Mouse (Mus musculus): ENCODE data around the gene Slc5a10. TPM values are rescaled to one million over a fixed set of nuclear protein-coding genes. Genes with fewer than 3 reads are reported as not detected.

The Slc5a10 gene
- not detected in 2 replicates for total RNA-seq (2023)

DNA sequence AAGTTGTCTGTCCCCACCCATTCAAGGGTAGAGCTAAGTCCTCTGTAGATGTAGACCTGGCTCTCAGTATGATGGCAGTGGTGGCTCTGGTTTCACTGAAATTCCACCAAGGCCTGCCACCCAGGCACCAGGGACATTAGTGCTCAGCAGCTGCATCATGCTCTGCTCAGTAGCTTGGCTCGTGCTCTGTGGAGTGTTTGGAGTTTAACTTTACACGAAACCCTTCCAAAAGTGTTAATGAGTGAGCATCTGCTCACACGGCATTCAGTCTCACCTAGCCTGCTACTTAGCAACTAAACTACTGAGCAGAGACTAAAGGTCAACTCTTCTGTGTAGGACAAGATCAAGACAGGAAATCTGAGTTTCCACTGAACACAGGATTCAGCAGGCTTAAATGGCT is at the start of gene Slc5a10:
Gene Slc5a10 (minus strand): TSS at position 191 of the 400 bp plus-strand sequence.

DNA sequence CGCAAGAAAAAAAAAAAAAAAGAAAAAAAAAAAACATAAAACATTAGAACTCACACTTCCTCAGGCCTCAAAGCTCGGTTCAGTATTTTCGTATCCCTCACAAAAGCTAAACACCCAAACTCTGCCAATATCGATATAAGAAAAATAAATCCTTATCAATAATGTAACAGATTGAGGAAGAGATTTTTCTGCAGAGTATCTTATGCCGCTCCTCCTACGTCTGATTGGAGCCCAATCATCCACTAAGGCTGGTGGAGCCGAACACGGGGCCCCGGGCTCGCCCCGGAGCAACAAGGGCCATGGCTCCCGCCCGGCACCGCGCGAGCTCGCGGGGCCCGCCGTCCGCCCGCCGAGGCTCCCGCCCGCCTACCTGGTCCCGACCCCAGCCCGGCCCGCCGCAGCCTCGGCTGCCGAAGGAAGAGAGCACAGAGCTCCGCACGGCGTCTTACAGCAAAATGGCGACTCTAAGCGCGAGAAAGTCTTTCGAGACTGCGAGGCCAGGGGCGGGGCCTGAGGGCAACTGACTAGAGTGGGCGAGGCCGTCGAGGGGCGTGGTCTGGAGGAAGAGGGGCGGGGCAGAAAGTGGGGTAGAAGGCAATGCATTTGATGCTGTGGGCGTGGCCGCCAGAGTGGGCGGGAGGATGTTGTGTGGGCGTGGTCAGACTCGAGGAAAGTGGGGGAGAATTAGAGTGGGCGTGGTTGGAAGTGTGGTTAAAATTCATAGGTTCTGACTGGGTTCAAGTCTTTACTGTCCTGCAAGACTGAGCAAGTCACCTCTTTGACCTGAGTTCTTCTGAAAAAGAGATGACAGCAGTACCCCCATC is 41.2 kb upstream of the Slc5a10 start, which contains the start of gene Prpsap2:
Gene Prpsap2 (minus strand): TSS at position 505 of the 824 bp plus-strand sequence.

DNA sequence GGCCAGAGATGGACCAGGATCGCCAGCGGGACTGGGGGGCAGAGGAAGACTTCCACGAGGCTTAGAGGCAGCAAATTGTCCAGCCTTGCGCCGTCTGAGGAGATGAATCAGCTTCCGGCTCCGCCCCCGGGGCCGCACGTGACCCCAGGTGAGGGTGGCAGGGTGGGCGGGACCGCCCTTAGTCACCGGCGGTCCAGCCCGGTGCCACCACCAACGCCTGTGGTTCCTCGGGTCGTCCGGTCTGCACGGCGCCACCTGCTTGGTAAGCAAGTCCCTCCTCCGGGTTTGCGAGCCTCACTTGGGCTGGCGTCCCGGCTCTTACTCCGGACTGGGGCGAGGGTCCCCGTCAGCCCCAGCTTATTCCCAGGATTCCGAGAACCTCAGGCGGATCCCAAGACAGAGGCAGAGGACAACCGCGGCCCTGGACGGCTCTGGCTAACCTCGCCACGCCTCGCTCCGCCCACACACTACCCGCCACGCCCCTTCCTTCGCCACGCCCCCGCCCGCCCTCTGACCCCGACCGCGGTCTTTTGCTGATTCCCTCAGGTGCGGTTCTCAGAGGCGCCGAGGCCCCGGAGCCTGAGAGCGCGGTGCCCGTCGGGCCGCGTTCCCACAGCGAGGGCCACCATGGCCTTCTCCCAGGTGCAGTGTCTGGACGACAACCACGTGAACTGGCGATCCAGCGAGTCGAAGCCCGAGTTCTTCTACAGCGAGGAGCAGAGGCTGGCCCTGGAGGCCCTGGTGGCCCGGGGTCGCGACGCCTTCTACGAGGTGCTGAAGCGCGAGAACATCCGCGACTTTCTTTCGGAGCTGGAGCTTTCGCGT is 36.5 kb downstream of the Slc5a10 start, which contains the start of gene Fam83g:
Gene Fam83g (plus strand): TSS at position 185 of the 825 bp plus-strand sequence.

DNA sequence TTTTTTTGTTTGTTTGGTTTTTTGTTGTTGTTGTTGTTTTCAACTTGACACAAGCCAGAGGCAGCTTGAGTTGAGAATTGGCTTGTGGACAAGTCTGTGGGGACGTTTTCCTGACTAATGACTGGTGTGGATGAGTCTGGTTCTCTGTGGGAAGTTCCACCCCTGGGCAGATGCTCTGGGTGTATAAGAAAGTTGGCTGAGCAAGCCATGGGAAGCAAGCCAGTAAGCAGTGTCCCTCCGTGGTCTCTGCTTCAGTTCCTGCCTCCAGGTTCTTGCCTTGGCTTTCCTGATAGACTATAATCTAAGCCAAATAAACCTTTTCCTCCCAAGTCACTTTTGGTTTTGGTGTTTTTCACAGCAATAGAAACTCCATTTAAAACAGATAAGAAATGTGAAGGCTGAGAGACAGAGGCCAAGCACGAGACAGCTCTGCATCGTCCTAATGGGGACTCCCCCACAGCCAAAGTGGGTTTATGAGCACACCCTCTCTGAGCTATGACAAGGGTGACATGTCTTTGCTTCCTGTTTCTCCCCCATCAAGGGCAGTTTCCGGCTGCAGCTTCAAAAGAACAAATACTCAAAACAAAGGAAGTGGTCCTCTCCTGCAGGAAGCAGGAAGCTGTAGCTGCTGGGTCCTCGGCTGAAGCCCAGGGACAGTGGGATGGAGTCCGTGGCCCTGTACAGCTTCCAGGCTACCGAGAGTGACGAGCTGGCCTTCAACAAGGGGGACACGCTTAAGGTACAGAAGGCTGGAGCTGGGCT is 67.8 kb downstream of the Slc5a10 start, which contains the start of gene Grap:
Gene Grap (plus strand): TSS at position 580 of the 762 bp plus-strand sequence.

Other genes starting within 250 kb of the Slc5a10 start
- gene Mfap4, start 235.4 kb downstream of the Slc5a10 start, total RNA-seq (2023) = not detected in 2 replicates
- gene Mapk7, start 226.4 kb downstream of the Slc5a10 start, total RNA-seq (2023) = 42.8 and 48.1 TPM in 2 replicates
- not detected in 2 replicates for gene B9d1, start 215.7 kb downstream of the Slc5a10 start, total RNA-seq (2023)
- gene Epn2, start 141.1 kb downstream of the Slc5a10 start, total RNA-seq (2023) = 0.59 TPM in 1 of 2 replicates, not detected in the other
- gene Grap, start 67.6 kb downstream of the Slc5a10 start, total RNA-seq (2023) = 13.0 and 14.9 TPM in 2 replicates
- gene Fam83g, start 36.7 kb downstream of the Slc5a10 start, total RNA-seq (2023) = 0.54 and 1.2 TPM in 2 replicates
- gene Prpsap2, start 41.3 kb upstream of the Slc5a10 start, total RNA-seq (2023) = 14.4 and 18.2 TPM in 2 replicates
- gene Ulk2, start 134.2 kb upstream of the Slc5a10 start, total RNA-seq (2023) = 15.0 and 21.0 TPM in 2 replicates
- 43.0 and 67.3 TPM in 2 replicates for gene Akap10, start 209.4 kb upstream of the Slc5a10 start, total RNA-seq (2023)
- 20.1 and 21.8 TPM in 2 replicates for gene Specc1, start 235.9 kb upstream of the Slc5a10 start, total RNA-seq (2023)